Mouse (Mus musculus): ENCODE results near the gene Rxrb.

- TF ChIP-seq POLR2A (IDR thresholded peaks at IDR 0.05; ENCODE audit: borderline replicate concordance, extremely low read depth, low read depth, low read length): no peak
- TF ChIP-seq CTCF (IDR thresholded peaks at IDR 0.05; ENCODE audit: insufficient read depth, low read length): no peak
These were observed 3.9 kb downstream of the Rxrb start for GRCm38 (mm10) chr17:34035517-34035916.
